Mouse (Mus musculus) ES-E14 (cell line): ENCODE measurements at regions not wholly inside any gene's neighbourhood (a gene's known extent, or its start where the extent isn't known, plus 50 kb on each side); places are given as distances from the start of the nearest gene placed in this dataset.

ENCODE experiments used
- HCFC1 ChIP-seq: IDR thresholded peaks from 2 replicates; pipeline ENCODE4 v1.6.1; 2012; ENCODE audit warnings: low read length, inconsistent platforms, borderline replicate concordance; ENCODE audit not compliant: insufficient read depth
- MAFK ChIP-seq: IDR thresholded peaks from 2 replicates; pipeline ENCODE4 v1.6.1; 2014; ENCODE audit warnings: mild to moderate bottlenecking, low read depth, low read length, inconsistent platforms; ENCODE audit not compliant: insufficient read depth
- ZC3H11A ChIP-seq: IDR thresholded peaks from 2 replicates; pipeline ENCODE4 v1.6.1; 2012; ENCODE audit warnings: low read depth, mild to moderate bottlenecking, inconsistent platforms, low read length, borderline replicate concordance
- ZNF384 ChIP-seq: IDR thresholded peaks from 2 replicates; pipeline ENCODE4 v1.6.1; 2012; ENCODE audit warnings: low read depth, low read length, inconsistent platforms

DNA sequence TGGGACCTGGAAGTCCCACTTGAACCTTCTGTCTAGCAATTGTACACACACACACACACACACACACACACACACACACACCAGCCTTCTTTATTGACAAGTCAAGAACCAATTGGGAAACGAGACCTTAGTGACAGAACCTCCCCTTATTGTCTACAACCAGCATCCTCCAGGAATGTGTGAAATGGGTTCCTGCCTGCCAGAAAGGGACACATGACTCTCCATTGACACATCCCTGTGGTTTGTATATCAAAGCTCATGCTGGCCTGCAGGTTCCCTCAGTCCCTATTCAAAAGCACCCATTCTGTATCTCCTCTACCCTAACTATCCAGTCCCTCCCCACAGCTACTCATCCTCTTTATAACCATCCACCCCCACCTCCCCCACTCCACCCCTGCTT is 202.4 kb downstream of the Xxylt1 start:
- no peak for TF ChIP-seq ZC3H11A
- no peak for TF ChIP-seq HCFC1
- no peak for TF ChIP-seq ZNF384
- TF ChIP-seq MAFK: no peak
